Mouse (Mus musculus) megakaryocyte-erythroid progenitor cell, adult 5-6 weeks (primary cell): ENCODE results near the gene Mrgprh. TPM values are rescaled to one million over a fixed set of nuclear protein-coding genes. Genes with fewer than 3 reads are reported as not detected.
"Not testable (repeated sequence)": the region's sequence is repeated elsewhere in the genome, so short reads cannot be mapped to it uniquely, and the experiment has no call there.

ENCODE experiments used
- ATAC-seq: replicated peaks from 2 replicates; pipeline ENCODE4 v1.8.0; 2016; ENCODE audit warnings: mild to moderate bottlenecking, inconsistent platforms; ENCODE audit not compliant: severe bottlenecking, poor library complexity, low FRiP score, low TSS enrichment
- total RNA-seq, 2 experiments: library from RNA; stranded (forward) in 1 of 2; stranded (reverse) in 1 of 2; fragments of 200-1000, 215-1000 nt in 1 of 2; fragments of >200 nt in 1 of 2; fragmentation: Nextera tagmentation in 1 of 2; gene quantifications; 2 replicates each; pipeline ENCODE4 v1.2.3; 2014 to 2017

Gene Mrgprh
- total RNA-seq, 2 experiments from 2014 or later: not detected

GRCm38 (mm10) chr17:12865407-12865806, 10.4 kb upstream of the Mrgprh start:
- peak; percentile 61 for ATAC-seq

GRCm38 (mm10) chr17:12866853-12867252, 9.0 kb upstream of the Mrgprh start:
- no peak for ATAC-seq

- ATAC-seq: no peak
Observed at GRCm38 (mm10) chr17:12868043-12868442, 7.8 kb upstream of the Mrgprh start, which contains the start of gene Mas1. Mas1 (minus strand) TSS chr17:12868143.

- ATAC-seq: peak; percentile 46; the same call in 1 of the 2 replicates
Observed at GRCm38 (mm10) chr17:12868640-12869039, 7.2 kb upstream of the Mrgprh start.

GRCm38 (mm10) chr17:12872275-12873028, 3.4 kb upstream of the Mrgprh start:
- peak; percentile 34; the same call in 1 of the 2 replicates for ATAC-seq

- peak; percentile 84 for ATAC-seq
Observed at GRCm38 (mm10) chr17:12880178-12880577, 4.3 kb downstream of the Mrgprh start.

- ATAC-seq: no peak
Observed at GRCm38 (mm10) chr17:12881216-12881615, 5.4 kb downstream of the Mrgprh start.

GRCm38 (mm10) chr17:12886620-12887019, 10.8 kb downstream of the Mrgprh start:
- ATAC-seq: no peak

GRCm38 (mm10) chr17:12887021-12887775, 11.4 kb downstream of the Mrgprh start:
- no peak for ATAC-seq

- no peak for ATAC-seq
Observed at GRCm38 (mm10) chr17:12891054-12891453, 15.2 kb downstream of the Mrgprh start.

GRCm38 (mm10) chr17:12892033-12892432, 16.2 kb downstream of the Mrgprh start:
- ATAC-seq: no peak

GRCm38 (mm10) chr17:12897674-12898073, 21.8 kb downstream of the Mrgprh start:
- no peak for ATAC-seq

- ATAC-seq: not testable (repeated sequence)
Observed at GRCm38 (mm10) chr17:12898607-12899006, 22.8 kb downstream of the Mrgprh start.

- no peak for ATAC-seq
Observed at GRCm38 (mm10) chr17:12902291-12902690, 26.5 kb downstream of the Mrgprh start.

- ATAC-seq: no peak
Observed at GRCm38 (mm10) chr17:12903372-12904333, 27.8 kb downstream of the Mrgprh start.

GRCm38 (mm10) chr17:12904349-12904748, 28.5 kb downstream of the Mrgprh start:
- no peak for ATAC-seq

GRCm38 (mm10) chr17:12905810-12906209, 30.0 kb downstream of the Mrgprh start:
- no peak for ATAC-seq

GRCm38 (mm10) chr17:12906436-12906835, 30.6 kb downstream of the Mrgprh start:
- no peak for ATAC-seq
